Mouse (Mus musculus): Measurements from ENCODE around the gene Ptprg. TPM values are rescaled to one million over a fixed set of nuclear protein-coding genes. Genes with fewer than 3 reads are reported as not detected.
"Not testable (repeated sequence)": the region's sequence is repeated elsewhere in the genome, so short reads cannot be mapped to it uniquely, and the experiment has no call there.

Gene Ptprg
- total RNA-seq, 4 experiments from 2014 or later, result 67.3 to 90.1 (median 75.5) TPM

GRCm38 (mm10) chr14:11955020-11955882 lies 401.9 kb downstream of the Ptprg start:
- DNase-seq (ENCODE audit: low spot score in 2 of 2), result no peak

- peak in 1 of 2 experiments; percentile 18 for DNase-seq (ENCODE audit: low spot score in 2 of 2)
Measured at GRCm38 (mm10) chr14:11960269-11961121, 407.2 kb downstream of the Ptprg start.

DNA sequence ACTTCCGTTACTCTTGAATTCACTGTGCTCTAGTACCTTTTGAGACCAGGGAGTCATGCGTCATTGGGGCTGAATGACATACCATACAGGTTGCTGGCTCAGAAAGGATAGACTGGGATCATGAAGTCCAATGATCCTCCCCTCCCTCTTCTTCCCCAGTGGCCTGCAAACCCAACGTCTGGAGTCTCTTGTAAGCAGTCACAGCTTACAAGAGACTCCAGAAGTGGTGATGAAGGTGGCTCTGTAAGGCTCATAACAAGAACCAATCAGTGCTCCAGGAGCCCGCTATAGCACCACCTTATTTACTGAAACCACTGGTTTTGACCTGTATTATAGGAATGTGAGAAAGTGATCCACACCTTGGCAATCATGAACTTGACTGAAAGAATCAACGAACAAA lies 408.8 kb downstream of the Ptprg start:
- DNase-seq (ENCODE audit: low spot score in 2 of 2), result no peak

DNA sequence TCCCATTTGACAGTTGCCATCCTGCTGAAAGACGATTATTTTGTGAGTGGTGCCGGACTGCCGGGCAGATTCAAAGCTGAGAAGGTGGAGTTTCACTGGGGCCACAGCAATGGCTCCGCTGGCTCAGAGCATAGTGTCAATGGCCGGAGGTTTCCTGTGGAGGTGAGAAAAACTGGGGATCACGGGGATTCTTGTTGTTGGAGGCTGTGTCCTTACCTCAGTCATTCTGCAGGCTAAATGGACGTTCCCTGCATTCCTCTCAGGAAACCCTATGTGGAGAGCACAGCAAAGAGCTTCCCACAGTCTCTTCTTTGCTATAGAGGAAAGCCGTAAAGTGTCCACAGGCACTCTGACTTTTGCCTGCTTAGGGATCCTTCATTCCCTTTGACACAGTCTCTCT lies 409.2 kb downstream of the Ptprg start:
- no peak for DNase-seq (ENCODE audit: low spot score in 2 of 2)

- no peak for DNase-seq (ENCODE audit: low spot score in 2 of 2)
Measured at GRCm38 (mm10) chr14:11963791-11964190, 410.5 kb downstream of the Ptprg start.

DNA sequence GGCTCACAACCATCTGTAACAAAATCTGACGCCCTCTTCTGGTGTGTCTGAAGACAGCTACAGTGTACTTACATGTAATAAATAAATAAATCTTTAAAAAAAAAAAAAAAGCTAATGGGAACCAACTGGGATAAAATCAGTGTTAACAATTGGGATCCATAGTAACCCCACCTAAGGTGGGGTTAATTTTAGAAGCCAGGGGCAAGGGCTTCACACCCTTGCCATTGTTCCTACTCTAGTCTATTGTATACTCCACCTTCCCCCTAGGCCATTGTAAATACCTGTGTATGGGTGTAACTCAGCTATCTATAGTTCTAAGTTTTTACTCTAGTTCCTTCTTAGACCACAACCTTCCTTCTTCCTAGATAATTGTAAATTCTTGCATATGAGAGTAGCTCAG lies 411.0 kb downstream of the Ptprg start:
- DNase-seq (ENCODE audit: low spot score in 2 of 2), result not testable (repeated sequence)

DNA sequence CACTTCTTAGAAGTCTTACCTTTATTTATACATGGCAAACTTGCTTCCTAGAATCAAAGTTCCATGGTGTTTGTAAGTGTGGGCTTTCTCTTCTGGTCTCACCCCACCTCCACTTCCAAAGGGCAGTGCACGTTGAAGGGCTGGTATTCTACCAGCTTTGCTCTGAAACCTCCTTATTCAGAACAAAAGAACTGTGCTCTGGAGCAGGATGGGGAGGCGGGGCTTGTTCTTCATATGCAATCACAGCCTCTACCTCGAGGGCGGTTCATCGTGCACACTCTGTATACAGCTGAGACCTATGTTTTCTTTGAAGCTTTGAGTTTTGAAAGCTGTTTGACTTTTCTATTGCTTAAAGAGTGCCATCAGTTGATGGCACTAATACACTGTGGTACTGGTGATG lies 412.5 kb downstream of the Ptprg start:
- DNase-seq (ENCODE audit: low spot score in 2 of 2), result no peak

DNA sequence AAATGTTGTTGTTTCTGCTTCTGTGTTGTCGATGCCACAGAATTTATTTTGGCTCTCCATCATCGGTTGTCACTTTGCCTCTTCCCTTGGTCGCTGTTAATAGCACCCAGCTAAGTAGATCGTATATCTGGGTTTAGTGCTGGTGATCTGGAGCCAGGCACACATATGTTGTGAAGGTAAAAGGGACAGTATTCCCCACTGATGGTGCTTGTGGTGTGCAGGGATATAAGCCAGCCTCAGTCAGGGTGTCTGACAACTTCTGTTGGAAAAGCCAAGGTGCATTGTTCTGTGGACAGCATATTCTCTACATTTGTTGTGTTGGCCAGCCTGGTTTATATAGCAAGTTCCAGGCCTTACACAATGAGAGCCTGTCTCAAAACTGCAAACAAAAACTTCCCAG lies 428.4 kb downstream of the Ptprg start:
- no peak for DNase-seq (ENCODE audit: low spot score in 2 of 2)

- no peak for DNase-seq (ENCODE audit: low spot score in 2 of 2)
Measured at GRCm38 (mm10) chr14:11983031-11983430, 429.7 kb downstream of the Ptprg start.

- DNase-seq (ENCODE audit: low spot score in 2 of 2), result no peak
Measured at GRCm38 (mm10) chr14:11984086-11984485, 430.8 kb downstream of the Ptprg start.

DNA sequence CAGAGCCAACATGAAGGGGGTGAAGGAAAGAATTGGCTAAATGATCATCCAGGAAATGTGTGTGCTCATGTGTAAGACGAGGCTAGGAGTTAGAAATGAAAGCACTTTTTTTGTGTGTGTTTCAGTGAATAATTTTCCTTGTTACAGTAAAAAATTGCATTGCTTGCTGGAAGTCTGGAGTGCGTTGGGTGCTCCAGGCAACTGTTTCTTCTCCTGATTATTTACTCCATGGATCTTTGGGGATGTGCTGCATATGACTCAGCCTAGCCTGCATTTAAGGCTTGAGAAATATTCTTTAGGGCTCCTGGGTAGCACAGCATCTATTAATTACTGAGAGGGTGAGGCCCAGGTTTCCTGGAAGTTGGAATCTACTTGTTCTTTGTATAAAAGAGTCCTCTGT lies 435.6 kb downstream of the Ptprg start:
- DNase-seq (ENCODE audit: low spot score in 2 of 2), result no peak

GRCm38 (mm10) chr14:11991151-11991550 lies 437.8 kb downstream of the Ptprg start:
- DNase-seq (ENCODE audit: low spot score in 2 of 2), result no peak

DNA sequence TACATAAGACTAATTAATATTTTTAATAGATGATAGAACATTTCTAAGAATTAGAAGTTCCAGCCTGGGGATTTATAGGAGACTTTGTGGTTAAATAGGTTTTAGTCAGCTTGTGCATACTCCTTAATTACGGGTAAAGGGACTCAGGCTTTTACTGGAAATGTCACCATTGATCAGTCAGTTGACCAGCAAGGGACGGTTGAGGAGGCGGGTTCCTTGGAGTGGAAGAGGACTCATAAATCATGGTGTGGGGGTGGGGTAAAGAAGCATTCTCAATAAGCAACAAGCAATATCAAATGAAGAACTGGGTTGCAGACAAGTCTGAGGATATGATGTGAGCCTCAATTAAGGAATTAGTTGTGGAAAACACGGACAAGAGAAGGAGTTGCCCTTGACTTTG lies 438.8 kb downstream of the Ptprg start:
- no peak for DNase-seq (ENCODE audit: low spot score in 2 of 2)

- DNase-seq (ENCODE audit: low spot score in 2 of 2), result no peak
Measured at GRCm38 (mm10) chr14:11992534-11992933, 439.2 kb downstream of the Ptprg start.

GRCm38 (mm10) chr14:11997555-11997954 lies 444.2 kb downstream of the Ptprg start:
- no peak for DNase-seq (ENCODE audit: low spot score in 2 of 2)

- DNase-seq (ENCODE audit: low spot score in 2 of 2), result no peak
Measured at GRCm38 (mm10) chr14:11998464-11998863, 445.1 kb downstream of the Ptprg start.

DNA sequence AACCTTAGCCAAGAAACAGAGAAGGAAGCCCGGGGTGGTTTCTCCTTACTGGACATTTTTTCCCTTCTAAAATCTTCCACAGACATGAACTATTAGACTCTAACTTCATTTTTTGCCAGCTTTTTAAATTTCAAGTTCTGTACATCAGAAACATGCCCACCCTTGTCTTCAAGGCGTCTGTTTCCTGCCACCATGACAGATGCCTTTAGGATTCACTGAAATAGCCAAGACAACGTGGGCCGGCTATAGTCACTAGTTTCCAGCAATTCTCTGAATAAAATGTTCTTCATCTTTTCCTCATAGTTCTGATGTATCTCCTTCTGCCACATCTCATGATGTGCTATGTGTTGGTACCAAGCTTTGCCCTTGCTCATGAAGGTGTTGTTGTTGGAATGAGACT lies 450.7 kb downstream of the Ptprg start:
- peak in 1 of 2 experiments; percentile 43 for DNase-seq (ENCODE audit: low spot score in 2 of 2)

GRCm38 (mm10) chr14:12011766-12012165 lies 458.4 kb downstream of the Ptprg start:
- DNase-seq (ENCODE audit: low spot score in 2 of 2), result no peak

DNA sequence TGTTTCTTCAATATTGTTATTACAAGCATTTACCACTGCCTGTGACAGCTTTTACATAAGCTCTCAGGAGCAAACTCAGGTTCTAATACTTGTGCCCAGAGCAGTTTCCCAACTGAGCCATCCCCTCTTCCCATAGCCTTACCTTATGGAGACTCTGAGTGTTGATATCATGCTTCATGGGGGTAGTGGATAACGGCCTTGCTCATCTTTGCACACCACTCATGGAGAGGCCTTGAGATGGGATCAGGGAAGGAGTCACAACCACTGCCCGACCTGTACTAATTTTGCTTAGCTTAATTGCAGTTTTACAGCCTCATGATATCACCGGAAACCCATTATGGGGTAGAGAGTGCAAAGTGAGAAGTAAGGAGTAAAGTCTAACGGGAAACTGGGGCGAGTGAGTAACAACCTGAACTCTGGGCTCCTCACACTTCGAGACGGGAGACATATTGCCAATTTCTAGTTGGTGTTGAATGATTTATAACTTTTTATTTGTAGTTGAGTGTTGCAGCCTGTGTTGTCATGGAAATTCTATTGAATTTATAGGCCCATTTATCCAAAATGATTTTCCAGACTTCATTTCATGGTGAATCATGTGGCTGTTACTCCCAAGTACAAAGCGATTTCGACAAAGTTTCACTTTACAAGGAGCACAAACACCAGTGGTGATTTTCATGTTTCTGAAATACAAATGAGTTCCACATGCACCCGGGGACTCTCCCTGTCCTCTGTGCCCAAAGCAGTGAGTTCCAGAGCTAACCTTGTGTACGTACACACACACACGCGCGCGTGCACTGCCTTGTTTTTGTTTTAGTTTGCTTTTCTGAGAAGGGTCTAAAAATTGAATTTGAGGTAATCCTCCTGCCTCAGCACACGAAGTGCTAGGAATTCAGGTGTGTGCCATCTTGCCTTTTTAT lies 472.7 kb downstream of the Ptprg start:
- no peak for DNase-seq (ENCODE audit: low spot score in 2 of 2)

GRCm38 (mm10) chr14:12027247-12027646 lies 473.9 kb downstream of the Ptprg start:
- DNase-seq (ENCODE audit: low spot score in 2 of 2), result no peak

DNA sequence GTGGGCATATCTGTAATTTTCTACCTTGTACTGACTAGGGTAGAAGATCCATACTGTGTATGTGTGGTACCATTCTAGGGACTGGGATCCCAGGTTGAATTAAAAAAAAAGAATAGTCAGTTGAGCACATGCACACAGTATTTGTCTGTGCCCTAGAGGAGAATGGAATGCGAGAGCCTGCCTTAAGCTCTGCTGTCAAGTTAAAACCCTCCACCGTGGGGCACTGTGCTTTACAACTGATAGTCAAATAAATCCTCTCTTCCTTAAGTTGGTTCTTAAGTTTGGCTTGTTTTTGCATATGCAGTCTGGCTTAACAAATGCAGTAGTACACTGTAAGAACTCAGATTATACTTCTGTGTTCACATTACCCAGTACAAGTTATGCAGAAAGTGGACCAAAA lies 476.6 kb downstream of the Ptprg start:
- DNase-seq (ENCODE audit: low spot score in 2 of 2), result no peak
